Mouse (Mus musculus) gastrocnemius, postnatal 36 days (tissue): ENCODE measurements around the gene Thrap3. TPM values are rescaled to one million over a fixed set of nuclear protein-coding genes. Genes with fewer than 3 reads are reported as not detected.

Source experiments
- DNase-seq, 2 experiments: peaks; one replicate each; pipeline ENCODE4 v3.0.0; 2022
- intact Hi-C: fragments of 180-260 bp; cut with DNase I; formaldehyde crosslinking; loops from one replicate; pipeline ENCODE4 v1.15.1; 2025
- total RNA-seq, 2 experiments: library from RNA; stranded (reverse); gene quantifications; 2 replicates each; pipeline ENCODE4 v1.2.3; 2021

The Thrap3 gene
- total RNA-seq, 2 experiments from 2014 or later = 87.9 to 106 TPM

DNA sequence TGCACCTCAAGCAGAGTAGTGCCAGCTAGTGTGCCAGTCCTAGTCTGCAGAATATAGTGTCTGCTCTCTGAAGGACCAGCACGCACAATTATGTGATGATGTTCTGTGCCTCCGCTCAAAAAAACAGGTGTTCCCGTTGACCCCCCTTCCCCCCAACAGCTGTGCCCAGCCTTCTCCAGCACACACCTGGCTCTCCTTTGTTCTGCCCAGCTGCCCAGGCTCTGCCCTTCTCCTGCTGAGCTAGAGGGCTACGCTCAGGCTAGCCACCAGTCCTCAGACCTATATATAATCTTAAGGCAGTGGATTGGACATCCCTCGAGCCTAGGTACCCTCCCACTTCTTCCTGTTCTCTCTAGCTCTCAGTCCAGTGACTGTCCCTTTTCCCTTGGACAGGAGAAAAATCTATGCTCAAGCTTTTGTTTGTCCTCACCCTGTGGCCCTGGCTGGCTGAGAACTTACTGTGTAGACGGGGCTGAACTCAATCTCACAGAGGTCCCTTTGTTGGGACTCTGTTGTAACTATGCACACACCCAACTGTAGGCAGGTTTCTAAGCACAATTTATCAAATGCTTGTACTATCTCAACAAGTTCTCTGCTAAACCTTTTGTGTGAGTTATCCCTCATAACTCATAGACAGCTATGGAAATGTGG is 86.6 kb downstream of the Thrap3 start:
- intact Hi-C loops = no loop called here

DNA sequence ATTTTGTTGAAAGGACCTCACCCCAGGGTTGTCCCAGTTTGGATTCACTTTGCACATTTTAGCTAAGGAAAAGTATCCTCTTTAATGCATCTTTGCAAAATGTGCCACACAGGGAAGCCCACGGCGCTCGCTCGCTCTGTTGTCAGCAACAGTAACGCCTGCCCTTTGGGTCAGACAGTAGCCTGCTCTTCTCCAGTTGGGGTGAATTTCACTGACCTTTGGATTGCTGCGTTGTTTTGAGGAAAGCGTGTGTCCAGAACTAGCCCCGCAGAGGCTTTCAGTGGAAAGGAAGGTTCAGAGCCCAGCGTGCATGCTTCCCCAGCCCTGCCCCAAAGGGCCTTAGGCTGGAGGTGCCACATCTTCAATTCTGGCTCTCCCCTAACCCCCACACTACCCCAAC is 87.1 kb downstream of the Thrap3 start:
- intact Hi-C loops = no loop called here
- no peak for DNase-seq

More for the DNA sequence above, 86.6 kb downstream of the Thrap3 start:
- no peak for DNase-seq

Other genes with a start within 250 kb of the Thrap3 start
- gene Csf3r, start 178.2 kb downstream of the Thrap3 start, total RNA-seq = under 1 TPM; 0.30 to 0.41 TPM
- gene Mrps15, start 155.8 kb downstream of the Thrap3 start, total RNA-seq = 10 to 100 TPM; 69.8 to 74.3 TPM
- gene Oscp1, start 144.2 kb downstream of the Thrap3 start, total RNA-seq = 1 to 10 TPM; 1.2 to 2.5 TPM
- gene Lsm10, start 106.1 kb downstream of the Thrap3 start, total RNA-seq = 1 to 10 TPM; 5.8 to 7.6 TPM
- gene Stk40, start 98.8 kb downstream of the Thrap3 start, total RNA-seq = 10 to 100 TPM; 74.6 to 80.1 TPM
- gene Eva1b, start 55.0 kb downstream of the Thrap3 start, total RNA-seq = 1 to 10 TPM; 5.5 to 6.8 TPM
- gene Sh3d21, start 39.3 kb downstream of the Thrap3 start, total RNA-seq = 1 to 10 TPM in 1 of 2 experiments, under 1 TPM in 1; 0.71 to 1.3 TPM
- 100 to 1,000 TPM; 165 to 207 TPM for gene Map7d1, start 53.6 kb upstream of the Thrap3 start, total RNA-seq
- gene Trappc3, start 59.6 kb upstream of the Thrap3 start, total RNA-seq = 10 to 100 TPM; 15.9 to 17.9 TPM
- 1 to 10 TPM; 1.6 to 2.2 TPM for gene Col8a2, start 84.0 kb upstream of the Thrap3 start, total RNA-seq
- 1 to 10 TPM; 7.6 to 7.8 TPM for gene Adprhl2, start 118.9 kb upstream of the Thrap3 start, total RNA-seq
- gene Tekt2, start 122.9 kb upstream of the Thrap3 start, total RNA-seq = under 1 TPM; 0.46 to 0.59 TPM
- 1 to 10 TPM; 7.9 to 8.0 TPM for gene Ago3, start 226.8 kb upstream of the Thrap3 start, total RNA-seq